Comparison of ENCODE assay signal across 20 mouse cellular contexts in genomic region chr14:105793010-105793702, GRCm38 (mm10).
"Had no signal": no experiment of that assay in that cellular context is flagged by ENCODE, and none has a peak within 500 bp of the region (broad histone marks: within the 10 kb centered on the region; RNA-seq: fewer than 3 reads in every experiment).

No protein-coding gene starts in this region.

- H3K4me1 ChIP-seq: limb, embryonic 13.5 days; liver, embryonic 15.5 days; neural tube, embryonic 13.5 days had no signal

- H3K4me2 ChIP-seq: limb, embryonic 13.5 days; liver, embryonic 15.5 days; midbrain, embryonic 11.5 days; neural tube, embryonic 13.5 days had no signal

- H3K9ac ChIP-seq: limb, embryonic 13.5 days; liver, embryonic 15.5 days; neural tube, embryonic 13.5 days had no signal

- H3K9me3 ChIP-seq: limb, embryonic 10.5 days; liver, embryonic 15.5 days; neural tube, embryonic 13.5 days had no signal

- H3K4me3 ChIP-seq: layer of hippocampus, adult 2 months; limb, embryonic 10.5 days; limb, embryonic 13.5 days; liver, embryonic 15.5 days; neural tube, embryonic 13.5 days had no signal

- H3K27ac ChIP-seq: layer of hippocampus, adult 2 months; limb, embryonic 10.5 days; limb, embryonic 13.5 days; liver, embryonic 15.5 days; neural tube, embryonic 13.5 days; stomach, postnatal 0 days had no signal

- DNase-seq: kidney, postnatal 14 days; layer of hippocampus, adult 9-11 months; liver; lung, adult 2 months; lung, postnatal 14 days; lung, postnatal 4 days; midbrain, embryonic 14.5 days; right cerebral cortex, adult 18-20 months; right cerebral cortex, postnatal 14 days; right cerebral cortex, postnatal 4 days; thymus, adult 2 months; thymus, postnatal 14 days; thymus, postnatal 4 days had no signal

- H3K27me3 ChIP-seq: limb, embryonic 13.5 days; liver, embryonic 15.5 days; neural tube, embryonic 13.5 days had no signal

- H3K36me3 ChIP-seq: limb, embryonic 10.5 days; limb, embryonic 13.5 days; liver, embryonic 15.5 days; neural tube, embryonic 13.5 days had no signal
